Mouse (Mus musculus): ENCODE measurements around the gene Camta1.

DNA sequence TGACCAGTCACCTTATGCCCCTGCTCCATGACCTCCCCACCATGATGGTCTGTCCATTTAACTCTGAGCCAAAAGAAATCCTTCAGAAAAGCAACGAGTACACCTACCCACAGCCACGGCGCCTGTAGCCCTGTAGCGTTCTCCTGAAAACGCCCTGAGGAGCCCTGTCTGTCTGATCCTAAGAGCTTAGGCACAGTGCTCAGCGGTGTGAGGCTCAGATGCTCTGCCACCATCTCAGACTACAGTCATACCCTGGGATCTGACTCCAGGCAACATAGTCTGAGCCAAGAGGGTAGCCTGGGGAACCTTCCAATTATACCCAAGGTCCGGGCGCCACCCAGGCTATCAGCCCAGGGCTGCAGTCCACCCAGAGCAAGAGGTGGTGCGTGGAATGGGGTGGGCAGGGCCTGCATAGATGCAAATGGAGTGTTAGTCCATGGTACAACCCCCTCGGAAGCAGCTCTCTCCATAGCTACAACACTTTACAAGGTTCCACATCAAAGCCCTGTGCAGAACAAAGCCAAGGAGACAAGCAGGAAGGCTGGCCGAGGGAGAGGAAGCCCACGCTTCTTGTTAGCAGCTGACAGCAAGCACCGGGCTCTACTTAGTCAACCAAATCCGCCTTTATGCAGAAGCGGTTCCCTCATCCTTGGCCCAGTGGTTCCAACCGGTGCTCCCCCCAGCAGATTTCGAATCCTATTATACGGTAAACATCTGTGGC lies 323.1 kb downstream of the Camta1 start:
- TF ChIP-seq CTCF (IDR thresholded peaks at IDR 0.05; ENCODE audit: low read depth) (no peak), EP300 (IDR thresholded peaks at IDR 0.05; ENCODE audit: low read depth) (no peak)
